ENCODE assay signal across 19 mouse cellular contexts in genomic region chr5:92969926-92970325, GRCm38 (mm10).
A peak's percentile ranks its signal among the peaks of the same experiment; 100 is the strongest.
DNase-seq lines count a peak whose midpoint lies in the region; ATAC-seq and TF ChIP-seq lines count a peak whose summit lies in the region.
"Had no signal": no experiment of that assay in that cellular context is flagged by ENCODE, and none has a peak within 500 bp of the region (broad histone marks: within the 10 kb centered on the region; RNA-seq: fewer than 3 reads in every experiment).

No protein-coding gene starts in this region.

- peak; percentile 71 for ATAC-seq in frontal cortex, adult (ENCODE audit: low TSS enrichment)
- ATAC-seq in Patski: peak; percentile 33
- no peak for ATAC-seq in stomach, embryonic 16.5 days (ENCODE audit: insufficient read depth, low FRiP score)
- ATAC-seq: forebrain, embryonic 16.5 days; hindbrain, embryonic 16.5 days had no signal

- no peaks in the 10 kb centered on the region for H3K9me3 ChIP-seq in stomach, embryonic 16.5 days (replicated peaks; ENCODE audit: control insufficient read depth, low read length)
- H3K9me3 ChIP-seq: forebrain, embryonic 10.5 days; heart, embryonic 10.5 days had no signal

- CTCF ChIA-PET in Patski (lab: Charles Lee): interaction anchor here (0.8 to 3.6 kb wide), 13 partner anchors 10 to 289 kb away, joined by 3 to 26 read pairs (median 3); no protein-coding TSS in a partner anchor

- H3K27ac ChIP-seq in stomach, embryonic 16.5 days (ENCODE audit: low read length): peak overlapping the region; percentile 28
- H3K27ac ChIP-seq: forebrain, embryonic 10.5 days; heart, embryonic 10.5 days; liver, embryonic 14.5 days had no signal

- H3K4me1 ChIP-seq in stomach, embryonic 16.5 days (ENCODE audit: control insufficient read depth, insufficient read depth, low read length): 0 out of 2 replicates have a peak, but pooled peaks cover 9% of the 10 kb centered on the region
- H3K4me1 ChIP-seq: forebrain, embryonic 10.5 days had no signal

- intact Hi-C loops in left cerebral cortex, postnatal 14 days (cut with DNase I): loop anchor here (5.0 kb wide), 1 partner anchor 243 kb away; no protein-coding TSS in a partner anchor

- in situ Hi-C loops in Patski (cut with MboI; ENCODE audit: low pct_unique_long_range_greater_than_20kb): no loop called here

- POLR2A ChIA-PET in Patski (lab: Charles Lee): interaction anchor here (0.7 to 2.3 kb wide), 2 partner anchors 9 to 127 kb away, joined by 5 to 7 read pairs; no protein-coding TSS in a partner anchor

- no peak for TF ChIP-seq CTCF in Patski (IDR thresholded peaks at IDR 0.05)

- WGBS in stomach, embryonic 16.5 days: 54% methylated on average over 2 of the region's 2 CpGs

- no peak for DNase-seq in frontal cortex, postnatal 14 days (ENCODE audit: low spot score in 2 of 2)
- peak; percentile 26 to 39 for DNase-seq in left cerebral cortex, postnatal 14 days (ENCODE audit: low spot score in 2 of 2)
- DNase-seq in left cerebral cortex, adult 11 months (ENCODE audit: low spot score): no peak
- DNase-seq in Patski (ENCODE audit: low read depth, low spot score): no peak
- no peak for DNase-seq in spleen, postnatal 36 days (ENCODE audit: low spot score in 2 of 2)
- DNase-seq: adrenal gland, postnatal 25 days; cerebellum, adult 2 months; gastrocnemius, postnatal 14 days; layer of hippocampus, postnatal 36 days; liver; right cerebral cortex, postnatal 25 days had no signal

- H3K4me3 ChIP-seq in stomach, embryonic 16.5 days (replicated peaks; ENCODE audit: low read length): no peak overlapping the region
- H3K4me3 ChIP-seq: forebrain, embryonic 10.5 days; heart, embryonic 10.5 days had no signal

- no peaks in the 10 kb centered on the region for H3K27me3 ChIP-seq in Patski
- H3K27me3 ChIP-seq in stomach, embryonic 16.5 days (ENCODE audit: control insufficient read depth, insufficient read depth, low read length): no peaks in the 10 kb centered on the region

- no peak overlapping the region for H3K4me2 ChIP-seq in stomach, embryonic 16.5 days (ENCODE audit: low read depth, low read length)
- H3K4me2 ChIP-seq: lung, embryonic 14.5 days had no signal

- no peak overlapping the region for H3K9ac ChIP-seq in stomach, embryonic 16.5 days (ENCODE audit: low read length)
- H3K9ac ChIP-seq: liver, embryonic 14.5 days; lung, embryonic 14.5 days had no signal

- no peaks in the 10 kb centered on the region for H3K36me3 ChIP-seq in stomach, embryonic 16.5 days (ENCODE audit: control insufficient read depth, insufficient read depth, low read length)

Comparison
In these comparisons a context has a peak if more than half of its experiments do, and no peak if none do; other contexts are left out.
1. DNase-seq: peak in left cerebral cortex, postnatal 14 days (2 of 2); none in frontal cortex, postnatal 14 days (0 of 2), left cerebral cortex, adult 11 months (single experiment), Patski (single experiment) and spleen, postnatal 36 days (0 of 2).